Mouse (Mus musculus): ENCODE data around the gene Hivep3.

DNA sequence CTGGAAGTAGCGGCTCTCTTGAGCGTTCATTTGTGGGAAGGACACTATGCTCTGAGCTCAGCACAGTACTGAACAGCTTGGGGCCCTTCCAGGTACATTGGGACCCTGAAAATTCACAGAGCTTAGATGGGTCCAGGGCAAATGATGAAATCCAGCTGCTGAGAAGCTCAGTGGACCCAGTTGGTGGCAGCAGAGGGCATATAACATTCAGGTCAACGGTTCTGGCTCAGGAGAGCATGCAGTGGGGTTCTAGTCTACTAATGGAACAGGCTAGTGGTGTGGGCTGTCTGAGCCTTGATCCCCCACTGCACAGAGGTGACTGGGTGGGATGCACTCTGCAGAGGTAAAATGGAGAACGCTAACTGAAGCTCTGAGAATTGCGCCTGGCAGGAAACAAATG is 228.5 kb downstream of the Hivep3 start:
- TF ChIP-seq CTCF (IDR thresholded peaks at IDR 0.05; ENCODE audit: control insufficient read depth, insufficient read depth, insufficient replicate concordance, low read depth, low read length) (no peak), POLR2A (IDR thresholded peaks at IDR 0.05; ENCODE audit: control insufficient read depth, low read depth, low read length) (no peak)
